Mouse (Mus musculus): ENCODE data around the gene Ddn. TPM values are rescaled to one million over a fixed set of nuclear protein-coding genes. Genes with fewer than 3 reads are reported as not detected.

Gene Ddn
- polyA plus RNA-seq, 1 experiment from 2014 or later: not detected

GRCm38 (mm10) chr15:98781166-98781565 is 28.1 kb downstream of the Ddn start:
- H3K4me2 ChIP-seq: no peak overlapping the region
- H3K36me3 ChIP-seq (replicated peaks): no peaks in the 10 kb centered on the region
- no peak overlapping the region for H3K9ac ChIP-seq
- H3K9me3 ChIP-seq (replicated peaks): no peaks in the 10 kb centered on the region
- WGBS (ENCODE audit: insufficient replicate concordance): 29% methylated on average over 6 of the region's 6 CpGs
- H3K4me3 ChIP-seq (replicated peaks): no peak overlapping the region
- H3K27me3 ChIP-seq: peaks cover 87% of the 10 kb centered on the region
- no peak overlapping the region for H3K27ac ChIP-seq (replicated peaks)
- ATAC-seq (ENCODE audit: insufficient read depth): no peak
- peaks cover 22% of the 10 kb centered on the region for H3K4me1 ChIP-seq (replicated peaks)

GRCm38 (mm10) chr15:98780573-98780972 is 28.7 kb downstream of the Ddn start:
- Histone ChIP-seq H3K4me3 (replicated peaks) (no peak overlapping the region), H3K36me3 (replicated peaks) (no peaks in the 10 kb centered on the region), H3K27me3 (peaks cover 88% of the 10 kb centered on the region), H3K4me1 (replicated peaks) (peaks cover 23% of the 10 kb centered on the region), H3K4me2 (no peak overlapping the region), H3K9ac (no peak overlapping the region), H3K27ac (replicated peaks) (no peak overlapping the region), H3K9me3 (replicated peaks) (no peaks in the 10 kb centered on the region)
- WGBS (ENCODE audit: insufficient replicate concordance): 13% methylated on average over 13 of the region's 13 CpGs
- ATAC-seq (ENCODE audit: insufficient read depth): no peak

GRCm38 (mm10) chr15:98780075-98780474 is 29.2 kb downstream of the Ddn start:
- Histone ChIP-seq H3K4me3 (replicated peaks) (no peak overlapping the region), H3K4me1 (replicated peaks) (peaks cover 23% of the 10 kb centered on the region), H3K27me3 (peaks cover 88% of the 10 kb centered on the region), H3K9ac (no peak overlapping the region), H3K4me2 (no peak overlapping the region), H3K27ac (replicated peaks) (no peak overlapping the region), H3K9me3 (replicated peaks) (no peaks in the 10 kb centered on the region), H3K36me3 (replicated peaks) (no peaks in the 10 kb centered on the region)
- ATAC-seq (ENCODE audit: insufficient read depth): no peak
- WGBS (ENCODE audit: insufficient replicate concordance): 4% methylated on average over 8 of the region's 8 CpGs

- 4% methylated on average over 10 of the region's 11 CpGs for WGBS (ENCODE audit: insufficient replicate concordance)
- H3K9ac ChIP-seq: no peak overlapping the region
- H3K4me1 ChIP-seq (replicated peaks): peaks cover 23% of the 10 kb centered on the region
- H3K4me3 ChIP-seq (replicated peaks): no peak overlapping the region
- H3K27me3 ChIP-seq: peaks cover 88% of the 10 kb centered on the region
- H3K9me3 ChIP-seq (replicated peaks): no peaks in the 10 kb centered on the region
- H3K27ac ChIP-seq (replicated peaks): no peak overlapping the region
- no peak overlapping the region for H3K4me2 ChIP-seq
- ATAC-seq (ENCODE audit: insufficient read depth): no peak
- H3K36me3 ChIP-seq (replicated peaks): no peaks in the 10 kb centered on the region
Measured at GRCm38 (mm10) chr15:98778806-98779205, 30.5 kb downstream of the Ddn start.

- Histone ChIP-seq H3K9ac (no peak overlapping the region), H3K4me1 (replicated peaks) (peaks cover 24% of the 10 kb centered on the region), H3K9me3 (replicated peaks) (no peaks in the 10 kb centered on the region), H3K36me3 (replicated peaks) (no peaks in the 10 kb centered on the region), H3K4me3 (replicated peaks) (peak overlapping the region; percentile 18), H3K4me2 (peak overlapping the region; percentile 8; the same call in 1 of the 2 replicates), H3K27me3 (peaks cover 93% of the 10 kb centered on the region), H3K27ac (replicated peaks) (no peak overlapping the region)
- no peak for ATAC-seq (ENCODE audit: insufficient read depth)
- WGBS (ENCODE audit: insufficient replicate concordance): under 1% methylated on average over 25 of the region's 25 CpGs
Measured at GRCm38 (mm10) chr15:98778191-98778770, 31.0 kb downstream of the Ddn start.

- Histone ChIP-seq H3K27ac (replicated peaks) (no peak within 1 kb of the TSS), H3K4me1 (replicated peaks) (peaks cover 29% of the 10 kb centered on the region), H3K4me2 (peak within 1 kb of the TSS; percentile 8), H3K27me3 (peaks cover 99% of the 10 kb centered on the region), H3K9ac (no peak within 1 kb of the TSS), H3K4me3 (replicated peaks) (peak within 1 kb of the TSS; percentile 18), H3K9me3 (replicated peaks) (no peaks in the 10 kb centered on the region), H3K36me3 (replicated peaks) (no peaks in the 10 kb centered on the region)
- ATAC-seq (ENCODE audit: insufficient read depth): no peak
- WGBS (ENCODE audit: insufficient replicate concordance): 1% methylated on average over 30 of the region's 33 CpGs
Measured at GRCm38 (mm10) chr15:98777762-98778161, 31.5 kb downstream of the Ddn start, which contains the start of gene Wnt10b. Wnt10b (minus strand) TSS chr15:98778150.

GRCm38 (mm10) chr15:98777005-98777616 is 32.2 kb downstream of the Ddn start:
- no peak for ATAC-seq (ENCODE audit: insufficient read depth)
- WGBS (ENCODE audit: insufficient replicate concordance): 3% methylated on average over 19 of the region's 19 CpGs
- Histone ChIP-seq H3K4me2 (no peak overlapping the region), H3K9ac (no peak overlapping the region), H3K36me3 (replicated peaks) (no peaks in the 10 kb centered on the region), H3K9me3 (replicated peaks) (no peaks in the 10 kb centered on the region), H3K4me1 (replicated peaks) (peaks cover 35% of the 10 kb centered on the region), H3K27me3 (peaks cover 100% of the 10 kb centered on the region), H3K27ac (replicated peaks) (no peak overlapping the region), H3K4me3 (replicated peaks) (no peak overlapping the region)

- peaks cover 38% of the 10 kb centered on the region for H3K4me1 ChIP-seq (replicated peaks)
- no peaks in the 10 kb centered on the region for H3K36me3 ChIP-seq (replicated peaks)
- H3K9ac ChIP-seq: no peak overlapping the region
- ATAC-seq (ENCODE audit: insufficient read depth): 0 out of 2 replicates have a peak, but pooled peaks have one; percentile 24
- H3K9me3 ChIP-seq (replicated peaks): no peaks in the 10 kb centered on the region
- peak overlapping the region; percentile 44 for H3K4me2 ChIP-seq
- peaks cover 100% of the 10 kb centered on the region for H3K27me3 ChIP-seq
- 3% methylated on average over 60 of the region's 62 CpGs for WGBS (ENCODE audit: insufficient replicate concordance)
- 0 out of 2 replicates have a peak overlapping the region, but pooled peaks have one; percentile 12 for H3K4me3 ChIP-seq (replicated peaks)
- no peak overlapping the region for H3K27ac ChIP-seq (replicated peaks)
Measured at GRCm38 (mm10) chr15:98776280-98777004, 32.8 kb downstream of the Ddn start.

- H3K27ac ChIP-seq (replicated peaks): no peak overlapping the region
- no peak overlapping the region for H3K4me3 ChIP-seq (replicated peaks)
- no peak overlapping the region for H3K4me2 ChIP-seq
- no peak for ATAC-seq (ENCODE audit: insufficient read depth)
- peaks cover 99% of the 10 kb centered on the region for H3K27me3 ChIP-seq
- no peaks in the 10 kb centered on the region for H3K9me3 ChIP-seq (replicated peaks)
- no peak overlapping the region for H3K9ac ChIP-seq
- H3K4me1 ChIP-seq (replicated peaks): peaks cover 38% of the 10 kb centered on the region
- 10% methylated on average over 5 of the region's 5 CpGs for WGBS (ENCODE audit: insufficient replicate concordance)
- no peaks in the 10 kb centered on the region for H3K36me3 ChIP-seq (replicated peaks)
Measured at GRCm38 (mm10) chr15:98775533-98775932, 33.8 kb downstream of the Ddn start.

- Histone ChIP-seq H3K4me2 (no peak overlapping the region), H3K4me3 (replicated peaks) (no peak overlapping the region), H3K9me3 (replicated peaks) (no peaks in the 10 kb centered on the region), H3K27me3 (peaks cover 92% of the 10 kb centered on the region), H3K27ac (replicated peaks) (no peak overlapping the region), H3K9ac (no peak overlapping the region), H3K4me1 (replicated peaks) (peaks cover 38% of the 10 kb centered on the region), H3K36me3 (replicated peaks) (no peaks in the 10 kb centered on the region)
- no peak for ATAC-seq (ENCODE audit: insufficient read depth)
- WGBS (ENCODE audit: insufficient replicate concordance): 29% methylated on average over 15 of the region's 15 CpGs
Measured at GRCm38 (mm10) chr15:98774096-98774495, 35.2 kb downstream of the Ddn start.

GRCm38 (mm10) chr15:98772511-98773211 is 36.6 kb downstream of the Ddn start:
- no peaks in the 10 kb centered on the region for H3K36me3 ChIP-seq (replicated peaks)
- no peaks in the 10 kb centered on the region for H3K9me3 ChIP-seq (replicated peaks)
- H3K27ac ChIP-seq (replicated peaks): no peak overlapping the region
- peaks cover 30% of the 10 kb centered on the region for H3K4me1 ChIP-seq (replicated peaks)
- H3K4me3 ChIP-seq (replicated peaks): peak overlapping the region; percentile 40
- ATAC-seq (ENCODE audit: insufficient read depth): no peak
- peaks cover 91% of the 10 kb centered on the region for H3K27me3 ChIP-seq
- no peak overlapping the region for H3K9ac ChIP-seq
- peak overlapping the region; percentile 61 for H3K4me2 ChIP-seq
- WGBS (ENCODE audit: insufficient replicate concordance): 2% methylated on average over 36 of the region's 36 CpGs
